Mouse (Mus musculus) MEL (cell line): ENCODE measurements at regions not wholly inside any gene's neighbourhood (a gene's known extent, or its start where the extent isn't known, plus 50 kb on each side); places are given as distances from the start of the nearest gene placed in this dataset.

Experiments
- DNase-seq: peaks from one replicate; pipeline ENCODE4 v3.0.0; 2011; ENCODE audit warnings: low read depth, low spot score
- H3K27ac ChIP-seq: 2 replicates; pipeline ENCODE4 v1.5.1; 2012; ENCODE audit warnings: low read depth, mild to moderate bottlenecking, control low read depth, low read length, moderate library complexity; ENCODE audit not compliant: control insufficient read depth
- H3K27me3 ChIP-seq, 2 experiments: fragments of 150-350 bp in 1 of 2; sonication (generic) in 1 of 2; 2 replicates each; pipeline ENCODE4 v1.6.1; 2012; ENCODE audit warnings: low read length in 2 of 2, mild to moderate bottlenecking in 2 of 2, improper control_type of control experiment in 1 of 2, moderate library complexity in 1 of 2; ENCODE audit not compliant: insufficient read depth in 2 of 2, control insufficient read depth in 1 of 2
- H3K36me3 ChIP-seq, 2 experiments: 2 replicates each; pipeline ENCODE4 v1.6.1; 2012 to 2014; ENCODE audit warnings: low read length in 2 of 2, improper control_type of control experiment in 1 of 2, inconsistent platforms in 1 of 2, mild to moderate bottlenecking in 1 of 2; ENCODE audit not compliant: insufficient read depth in 2 of 2, control insufficient read depth in 1 of 2
- H3K4me1 ChIP-seq, 2 experiments: fragments of 150-350 bp in 1 of 2; sonication (generic) in 1 of 2; 2 replicates each; pipeline ENCODE4 v1.6.1; 2012; ENCODE audit warnings: low read length in 2 of 2, improper control_type of control experiment in 1 of 2, mild to moderate bottlenecking in 1 of 2; ENCODE audit not compliant: insufficient read depth in 2 of 2, control insufficient read depth in 1 of 2
- H3K4me3 ChIP-seq, 2 experiments: fragments of 150-350 bp in 1 of 2; sonication (generic) in 1 of 2; 2 replicates each; pipeline ENCODE4 v1.5.1; 2012; ENCODE audit warnings: low read depth in 2 of 2, low read length in 2 of 2, mild to moderate bottlenecking in 2 of 2, moderate library complexity in 2 of 2, control low read depth in 1 of 2, improper control_type of control experiment in 1 of 2; ENCODE audit not compliant: control insufficient read depth in 1 of 2, insufficient read depth in 1 of 2
- H3K79me2 ChIP-seq: 2 replicates; pipeline ENCODE4 v1.6.1; 2012; ENCODE audit warnings: mild to moderate bottlenecking, low read length, moderate library complexity; ENCODE audit not compliant: control insufficient read depth, poor library complexity, insufficient read depth
- H3K9ac ChIP-seq: 2 replicates; pipeline ENCODE4 v1.6.1; 2012; ENCODE audit warnings: low read depth, mild to moderate bottlenecking, control low read depth, low read length, moderate library complexity; ENCODE audit not compliant: control insufficient read depth, poor library complexity, severe bottlenecking
- H3K9me3 ChIP-seq: fragments of 150-350 bp; sonication (generic); replicated peaks from 2 replicates; pipeline ENCODE4 v1.6.1; 2012; ENCODE audit warnings: mild to moderate bottlenecking, low read length, improper control_type of control experiment, moderate library complexity; ENCODE audit not compliant: insufficient read depth
- BHLHE40 ChIP-seq: IDR thresholded peaks from 2 replicates; pipeline ENCODE4 v1.6.1; 2012; ENCODE audit warnings: low read depth, mild to moderate bottlenecking, inconsistent platforms, low read length, improper control_type of control experiment, borderline replicate concordance
- CHD2 ChIP-seq: IDR thresholded peaks from 2 replicates; pipeline ENCODE4 v1.6.1; 2011; ENCODE audit warnings: low read length, improper control_type of control experiment
- CTCF ChIP-seq, 3 experiments: IDR thresholded peaks in 2 of 3; conservative IDR thresholded peaks in 1 of 3; 2 replicates each; pipeline ENCODE4 v1.5.1; 2011 to 2012; ENCODE audit warnings: low read length in 3 of 3, low read depth in 2 of 3, mild to moderate bottlenecking in 2 of 3, improper control_type of control experiment in 1 of 3, inconsistent platforms in 1 of 3, mixed read lengths in 1 of 3, moderate library complexity in 1 of 3; ENCODE audit not compliant: control insufficient read depth in 1 of 3, insufficient read depth in 1 of 3, poor library complexity in 1 of 3, severe bottlenecking in 1 of 3
- E2F4 ChIP-seq: IDR thresholded peaks from 2 replicates; pipeline ENCODE4 v1.6.1; 2011; ENCODE audit warnings: low read depth, low read length, improper control_type of control experiment, borderline replicate concordance
- ETS1 ChIP-seq: IDR thresholded peaks from 2 replicates; pipeline ENCODE4 v1.6.1; 2012; ENCODE audit warnings: low read depth, mild to moderate bottlenecking, inconsistent platforms, low read length, improper control_type of control experiment, moderate library complexity
- KAT2A ChIP-seq: conservative IDR thresholded peaks from 2 replicates; pipeline ENCODE4 v1.6.1; 2012; ENCODE audit warnings: low read depth, low read length, improper control_type of control experiment, inconsistent platforms
- MAFK ChIP-seq: IDR thresholded peaks from 2 replicates; pipeline ENCODE4 v1.6.1; 2011; ENCODE audit warnings: low read depth, mild to moderate bottlenecking, low read length, improper control_type of control experiment, borderline replicate concordance
- MAZ ChIP-seq: IDR thresholded peaks from 2 replicates; pipeline ENCODE4 v1.6.1; 2012; ENCODE audit warnings: low read depth, mild to moderate bottlenecking, inconsistent platforms, low read length, improper control_type of control experiment
- MXI1 ChIP-seq: IDR thresholded peaks from 2 replicates; pipeline ENCODE4 v1.6.1; 2011; ENCODE audit warnings: mild to moderate bottlenecking, low read depth, low read length, improper control_type of control experiment
- MYB ChIP-seq: IDR thresholded peaks from 2 replicates; pipeline ENCODE4 v1.6.1; 2011; ENCODE audit warnings: mild to moderate bottlenecking, low read depth, low read length, improper control_type of control experiment
- POLR2A ChIP-seq, 2 experiments: IDR thresholded peaks; 2 replicates each; pipeline ENCODE4 v1.6.1; 2011 to 2012; ENCODE audit warnings: low read length in 2 of 2, mild to moderate bottlenecking in 2 of 2, control low read depth in 1 of 2, improper control_type of control experiment in 1 of 2, low read depth in 1 of 2, moderate library complexity in 1 of 2; ENCODE audit not compliant: control insufficient read depth in 1 of 2, insufficient read depth in 1 of 2, poor library complexity in 1 of 2
- POLR2AphosphoS5 ChIP-seq: IDR thresholded peaks from 2 replicates; pipeline ENCODE4 v1.6.1; 2012; ENCODE audit warnings: low read depth, borderline replicate concordance, mild to moderate bottlenecking, inconsistent platforms, low read length, moderate library complexity, mixed read lengths
- RCOR1 ChIP-seq: IDR thresholded peaks from 2 replicates; pipeline ENCODE4 v1.6.1; 2012; ENCODE audit warnings: low read depth, mild to moderate bottlenecking, inconsistent platforms, low read length, improper control_type of control experiment
- SIN3A ChIP-seq: IDR thresholded peaks from 2 replicates; pipeline ENCODE4 v1.6.1; 2012; ENCODE audit warnings: low read length, improper control_type of control experiment, inconsistent platforms
- UBTF ChIP-seq: IDR thresholded peaks from 2 replicates; pipeline ENCODE4 v1.6.1; 2012; ENCODE audit warnings: low read depth, mild to moderate bottlenecking, inconsistent platforms, low read length, improper control_type of control experiment, moderate library complexity, borderline replicate concordance; ENCODE audit not compliant: insufficient read depth
- USF1 ChIP-seq: IDR thresholded peaks from 2 replicates; pipeline ENCODE4 v1.6.1; 2014; ENCODE audit warnings: low read depth, mild to moderate bottlenecking, inconsistent platforms, low read length, improper control_type of control experiment, moderate library complexity
- USF2 ChIP-seq, 2 experiments: IDR thresholded peaks; 2 replicates each; pipeline ENCODE4 v1.6.1; 2011 to 2012; ENCODE audit warnings: improper control_type of control experiment in 2 of 2, low read length in 2 of 2, borderline replicate concordance in 1 of 2, inconsistent platforms in 1 of 2, low read depth in 1 of 2, mild to moderate bottlenecking in 1 of 2; ENCODE audit not compliant: insufficient read depth in 1 of 2
- ZKSCAN1 ChIP-seq: IDR thresholded peaks from 2 replicates; pipeline ENCODE4 v1.6.1; 2012; ENCODE audit warnings: low read depth, mild to moderate bottlenecking, inconsistent platforms, low read length, improper control_type of control experiment, moderate library complexity
- ZMIZ1 ChIP-seq: IDR thresholded peaks from 2 replicates; pipeline ENCODE4 v1.6.1; 2012; ENCODE audit warnings: low read depth, mild to moderate bottlenecking, inconsistent platforms, low read length, improper control_type of control experiment, moderate library complexity
- ZNF384 ChIP-seq: IDR thresholded peaks from 2 replicates; pipeline ENCODE4 v1.6.1; 2012; ENCODE audit warnings: low read depth, mild to moderate bottlenecking, inconsistent platforms, low read length, improper control_type of control experiment

DNA sequence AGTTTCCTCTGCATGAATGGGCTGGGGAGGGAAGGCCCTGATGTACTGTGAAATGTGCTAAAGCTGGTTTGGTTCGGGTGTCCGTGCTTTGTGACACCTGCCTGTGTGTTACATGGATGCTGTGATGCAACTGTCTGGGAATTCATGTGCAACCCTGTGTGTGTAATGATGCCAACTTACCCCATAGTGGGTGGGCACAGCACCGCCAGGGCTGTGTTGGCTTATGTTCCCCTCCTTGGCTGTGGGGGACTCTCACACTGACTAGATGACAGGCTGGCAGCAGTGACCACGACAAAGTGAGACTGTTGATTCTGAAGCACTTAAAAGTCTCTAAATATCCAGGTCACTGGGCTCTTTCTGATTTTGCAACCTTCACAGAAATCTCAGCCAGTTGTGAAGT lies 212.2 kb downstream of the En1 start:
- TF ChIP-seq SIN3A (no peak), MAFK (no peak), E2F4 (no peak), USF1 (no peak), MYB (no peak), MXI1 (no peak), BHLHE40 (no peak)
- no peak for DNase-seq
- H3K27ac ChIP-seq: no peak overlapping the region
- H3K27me3 ChIP-seq: no peaks in the 10 kb centered on the region
- no peak overlapping the region for H3K9ac ChIP-seq
- H3K79me2 ChIP-seq: no peaks in the 10 kb centered on the region
- no peaks in the 10 kb centered on the region for H3K36me3 ChIP-seq
- H3K4me3 ChIP-seq: no peak overlapping the region
- H3K9me3 ChIP-seq: no peaks in the 10 kb centered on the region
- no peaks in the 10 kb centered on the region for H3K4me1 ChIP-seq

DNA sequence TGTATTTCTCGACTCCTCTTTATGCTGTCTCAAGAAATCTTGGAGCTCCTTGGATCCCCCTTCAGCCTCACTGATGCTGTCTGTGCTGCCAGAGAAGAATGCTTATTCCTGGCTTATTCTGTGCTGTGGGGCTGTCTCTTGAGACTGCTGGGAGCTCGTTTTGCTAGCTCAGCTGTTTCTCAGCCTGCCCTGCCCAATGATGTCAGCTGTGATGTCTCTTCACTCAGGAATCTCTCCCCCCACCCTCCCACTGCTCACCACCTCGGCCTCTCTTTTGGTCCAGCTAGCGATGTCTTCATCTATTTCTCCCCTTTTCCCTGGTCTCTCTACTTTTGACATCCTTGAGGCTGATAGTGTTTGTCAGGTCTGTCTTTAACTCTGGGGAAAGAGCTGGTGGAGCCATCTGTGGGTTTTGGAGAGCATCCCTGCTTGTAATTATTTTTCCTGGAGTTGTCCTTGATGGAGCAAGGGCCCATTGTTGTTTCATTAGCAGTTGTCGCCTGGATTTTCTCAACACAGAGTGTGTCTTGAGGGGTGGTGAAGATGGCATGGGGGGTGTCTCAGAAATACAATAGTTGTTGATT lies 214.1 kb downstream of the En1 start:
- Histone ChIP-seq H3K27me3 (no peaks in the 10 kb centered on the region), H3K79me2 (no peaks in the 10 kb centered on the region), H3K4me1 (no peaks in the 10 kb centered on the region), H3K9ac (no peak overlapping the region), H3K9me3 (no peaks in the 10 kb centered on the region), H3K27ac (no peak overlapping the region), H3K4me3 (no peak overlapping the region), H3K36me3 (no peaks in the 10 kb centered on the region)
- no peak for TF ChIP-seq ETS1
- TF ChIP-seq RCOR1: no peak
- no peak for TF ChIP-seq MAZ
- TF ChIP-seq POLR2AphosphoS5: no peak
- TF ChIP-seq KAT2A: no peak
- TF ChIP-seq ZMIZ1: no peak
- no peak for TF ChIP-seq ZKSCAN1
- TF ChIP-seq ZNF384: no peak
- no peak for TF ChIP-seq CTCF (IDR thresholded peaks at IDR 0.05 in 2 of 3, conservative IDR thresholded peaks at IDR 0.05 in 1 of 3; ENCODE audit: control insufficient read depth in 1 of 3, insufficient read depth in 1 of 3, low read depth in 2 of 3, low read length in 3 of 3, poor library complexity in 1 of 3, severe bottlenecking in 1 of 3)
- no peak for TF ChIP-seq MXI1
- no peak for TF ChIP-seq BHLHE40
- TF ChIP-seq UBTF: no peak
- no peak for TF ChIP-seq MYB
- TF ChIP-seq POLR2A (IDR thresholded peaks at IDR 0.05; ENCODE audit: control insufficient read depth in 1 of 2, insufficient read depth in 1 of 2, low read depth in 1 of 2, low read length in 2 of 2, poor library complexity in 1 of 2): no peak
- no peak for TF ChIP-seq E2F4
- TF ChIP-seq USF2 (IDR thresholded peaks at IDR 0.05; ENCODE audit: borderline replicate concordance in 1 of 2, insufficient read depth in 1 of 2, low read depth in 1 of 2, low read length in 2 of 2): no peak
- TF ChIP-seq CHD2: no peak
- DNase-seq: no peak
